Mouse (Mus musculus): Measurements from ENCODE around the gene Cbx2. TPM values are rescaled to one million over a fixed set of nuclear protein-coding genes. Genes with fewer than 3 reads are reported as not detected.
A peak's percentile ranks its signal among the peaks of the same experiment; 100 is the strongest.

The Cbx2 gene
- polyA plus RNA-seq, 1 experiment: 0.46 TPM

DNA sequence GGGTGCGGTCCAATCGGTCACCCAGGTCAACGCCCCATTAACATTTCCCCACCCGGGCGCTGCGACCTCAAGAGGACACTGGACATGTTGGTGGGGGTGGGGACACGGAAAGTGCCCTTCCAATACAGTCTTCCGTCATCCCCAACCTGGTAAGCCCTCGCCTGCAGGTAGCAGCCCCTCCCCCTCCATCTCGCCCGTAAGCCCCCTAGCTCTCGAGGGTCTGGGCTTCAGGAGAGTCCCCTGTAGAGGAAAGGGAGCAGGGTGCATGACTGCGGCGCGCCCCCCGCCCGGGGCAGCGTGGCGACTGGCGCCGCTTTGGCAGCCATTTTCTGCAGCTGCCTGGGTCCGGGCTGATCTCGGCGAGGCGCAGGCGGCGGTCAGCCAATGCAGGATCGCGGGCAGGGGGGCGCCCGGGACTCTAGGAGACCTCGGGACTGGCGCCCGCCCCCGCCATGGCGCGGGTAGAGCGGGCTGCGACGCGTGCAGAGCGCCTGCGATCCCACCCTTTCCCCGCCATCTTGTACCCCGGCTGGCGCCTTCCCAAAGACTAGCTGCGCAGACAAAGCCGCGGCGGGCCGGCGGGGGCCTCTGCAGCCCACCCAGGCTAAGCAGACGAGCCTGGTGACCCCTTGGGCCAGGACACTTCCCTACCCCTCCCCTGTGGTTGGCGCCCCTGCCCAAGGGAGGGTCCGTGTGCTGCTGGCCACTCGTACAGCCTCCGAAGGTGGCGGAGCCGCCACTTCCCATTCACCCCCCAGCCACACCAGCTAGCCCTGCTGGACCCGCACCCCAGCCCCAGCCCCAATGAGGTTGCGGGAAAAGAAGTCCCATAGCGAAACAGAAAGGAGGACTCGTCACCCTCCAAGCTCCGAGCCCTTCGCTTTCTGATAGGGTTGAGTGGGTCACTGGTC lies 33.8 kb downstream of the Cbx2 start:
- Histone ChIP-seq H3K27me3 (replicated peaks) (peaks cover 98% of the 10 kb centered on the region), H3K4me1 (peaks cover 75% of the 10 kb centered on the region), H3K36me3 (replicated peaks; ENCODE audit: low read length) (no peaks in the 10 kb centered on the region), H3K4me3 (replicated peaks) (peak overlapping the region; percentile 96), H3K9me3 (peaks cover 22% of the 10 kb centered on the region)
- no peak for TF ChIP-seq FLI1 (IDR thresholded peaks at IDR 0.05; ENCODE audit: low read length)
- TF ChIP-seq GATA1 (IDR thresholded peaks at IDR 0.05; ENCODE audit: borderline replicate concordance, low read length): no peak

DNA sequence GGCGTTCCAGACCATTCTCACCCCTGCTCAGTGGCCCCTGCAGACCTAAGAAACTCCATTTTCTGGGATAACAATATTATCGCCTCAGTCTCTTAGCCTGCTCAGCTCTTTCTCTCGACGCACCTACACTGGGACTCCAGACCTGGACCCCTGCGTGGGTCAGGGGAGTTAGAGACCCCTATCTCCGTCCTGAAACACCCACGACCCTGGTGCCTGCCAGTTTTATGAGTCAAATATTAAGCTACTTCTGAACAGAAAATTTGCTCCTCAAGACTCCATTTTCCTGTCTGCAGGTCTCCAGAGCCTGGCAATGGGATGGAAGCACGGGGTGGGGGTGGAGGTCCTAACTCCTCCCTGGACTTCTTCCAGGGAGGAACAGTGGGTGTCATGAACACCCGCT lies 34.5 kb downstream of the Cbx2 start:
- Histone ChIP-seq H3K4me3 (replicated peaks) (peak overlapping the region; percentile 96), H3K36me3 (replicated peaks; ENCODE audit: low read length) (no peaks in the 10 kb centered on the region), H3K9me3 (peaks cover 30% of the 10 kb centered on the region), H3K4me1 (peaks cover 71% of the 10 kb centered on the region), H3K27me3 (replicated peaks) (peaks cover 98% of the 10 kb centered on the region)
- TF ChIP-seq GATA1 (IDR thresholded peaks at IDR 0.05; ENCODE audit: borderline replicate concordance, low read length): no peak
- TF ChIP-seq FLI1 (IDR thresholded peaks at IDR 0.05; ENCODE audit: low read length): no peak

DNA sequence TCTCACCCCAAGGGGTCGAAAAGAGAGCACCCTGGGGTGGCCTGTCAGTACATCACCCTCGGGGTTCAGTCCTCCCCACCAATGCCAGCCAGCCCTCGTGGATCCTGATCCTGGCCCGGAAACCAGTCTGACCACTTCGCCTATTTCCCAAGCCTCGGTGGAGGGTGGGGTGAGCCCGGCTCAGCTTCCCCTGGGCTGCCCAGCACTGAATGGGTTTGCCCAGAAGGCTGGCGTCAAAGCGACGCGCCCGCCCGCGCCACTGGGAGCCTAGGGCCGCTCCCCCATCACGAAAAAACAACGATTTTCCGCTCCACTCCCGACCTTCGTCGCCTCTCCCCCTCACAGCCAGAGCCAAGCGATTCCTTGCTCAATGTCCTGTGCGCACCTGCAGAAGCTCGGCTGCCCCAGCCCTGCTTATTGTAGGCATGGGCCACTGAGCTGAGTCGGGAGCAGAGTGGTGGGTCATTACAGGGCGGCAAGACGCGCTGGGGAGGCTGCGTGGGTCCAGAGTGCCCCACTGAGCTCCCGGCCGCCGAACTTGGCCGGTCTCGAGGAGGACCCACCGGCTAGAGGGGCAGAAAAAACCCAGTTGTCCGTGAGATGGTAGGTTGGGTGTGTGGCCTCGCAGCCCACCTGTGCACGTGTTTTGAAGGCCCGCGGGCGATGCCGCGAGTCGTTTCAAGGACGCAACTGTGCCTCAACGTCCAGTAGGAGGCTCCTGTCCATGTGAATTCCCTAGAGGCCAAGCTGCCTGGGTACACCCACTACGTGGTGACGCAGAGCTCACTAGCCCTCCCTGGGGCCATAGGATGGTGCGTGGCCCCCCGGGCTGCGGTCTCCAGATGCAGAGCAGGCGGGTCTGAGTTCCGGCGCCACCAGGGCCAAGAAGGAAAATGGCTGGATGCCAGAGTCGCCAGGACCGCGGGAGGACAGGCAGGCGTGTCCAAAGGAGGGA lies 35.6 kb downstream of the Cbx2 start:
- Histone ChIP-seq H3K36me3 (replicated peaks; ENCODE audit: low read length) (no peaks in the 10 kb centered on the region), H3K9me3 (peaks cover 34% of the 10 kb centered on the region), H3K4me1 (peaks cover 64% of the 10 kb centered on the region), H3K27me3 (replicated peaks) (peaks cover 98% of the 10 kb centered on the region), H3K4me3 (replicated peaks) (peak overlapping the region; percentile 96)
- TF ChIP-seq FLI1 (IDR thresholded peaks at IDR 0.05; ENCODE audit: low read length): no peak
- no peak for TF ChIP-seq GATA1 (IDR thresholded peaks at IDR 0.05; ENCODE audit: borderline replicate concordance, low read length)

GRCm38 (mm10) chr11:119059256-119059655 lies 36.5 kb downstream of the Cbx2 start:
- peaks cover 55% of the 10 kb centered on the region for H3K4me1 ChIP-seq
- H3K4me3 ChIP-seq (replicated peaks): no peak overlapping the region
- peaks cover 34% of the 10 kb centered on the region for H3K9me3 ChIP-seq
- TF ChIP-seq FLI1 (IDR thresholded peaks at IDR 0.05; ENCODE audit: low read length) (no peak), GATA1 (IDR thresholded peaks at IDR 0.05; ENCODE audit: borderline replicate concordance, low read length) (no peak)
- H3K36me3 ChIP-seq (replicated peaks; ENCODE audit: low read length): no peaks in the 10 kb centered on the region
- H3K27me3 ChIP-seq (replicated peaks): peaks cover 97% of the 10 kb centered on the region

GRCm38 (mm10) chr11:119066841-119067240 lies 44.1 kb downstream of the Cbx2 start:
- Histone ChIP-seq H3K27me3 (replicated peaks) (peaks cover 93% of the 10 kb centered on the region), H3K4me1 (0 out of 2 replicates have a peak, but pooled peaks cover 4% of the 10 kb centered on the region), H3K4me3 (replicated peaks) (no peak overlapping the region), H3K9me3 (peaks cover 23% of the 10 kb centered on the region), H3K36me3 (replicated peaks; ENCODE audit: low read length) (no peaks in the 10 kb centered on the region)
- TF ChIP-seq GATA1 (IDR thresholded peaks at IDR 0.05; ENCODE audit: borderline replicate concordance, low read length) (no peak), FLI1 (IDR thresholded peaks at IDR 0.05; ENCODE audit: low read length) (no peak)

GRCm38 (mm10) chr11:119072239-119072638 lies 49.5 kb downstream of the Cbx2 start:
- peaks cover 13% of the 10 kb centered on the region for H3K4me1 ChIP-seq
- no peak overlapping the region for H3K4me3 ChIP-seq (replicated peaks)
- H3K27me3 ChIP-seq (replicated peaks): peaks cover 79% of the 10 kb centered on the region
- H3K36me3 ChIP-seq (replicated peaks; ENCODE audit: low read length): no peaks in the 10 kb centered on the region
- no peak for TF ChIP-seq GATA1 (IDR thresholded peaks at IDR 0.05; ENCODE audit: borderline replicate concordance, low read length)
- no peak for TF ChIP-seq FLI1 (IDR thresholded peaks at IDR 0.05; ENCODE audit: low read length)
- peaks cover 14% of the 10 kb centered on the region for H3K9me3 ChIP-seq

GRCm38 (mm10) chr11:119072986-119073385 lies 50.2 kb downstream of the Cbx2 start:
- TF ChIP-seq FLI1 (IDR thresholded peaks at IDR 0.05; ENCODE audit: low read length) (no peak), GATA1 (IDR thresholded peaks at IDR 0.05; ENCODE audit: borderline replicate concordance, low read length) (no peak)
- peaks cover 14% of the 10 kb centered on the region for H3K9me3 ChIP-seq
- peaks cover 5% of the 10 kb centered on the region for H3K36me3 ChIP-seq (replicated peaks; ENCODE audit: low read length)
- H3K27me3 ChIP-seq (replicated peaks): peaks cover 73% of the 10 kb centered on the region
- peaks cover 13% of the 10 kb centered on the region for H3K4me1 ChIP-seq
- no peak overlapping the region for H3K4me3 ChIP-seq (replicated peaks)

DNA sequence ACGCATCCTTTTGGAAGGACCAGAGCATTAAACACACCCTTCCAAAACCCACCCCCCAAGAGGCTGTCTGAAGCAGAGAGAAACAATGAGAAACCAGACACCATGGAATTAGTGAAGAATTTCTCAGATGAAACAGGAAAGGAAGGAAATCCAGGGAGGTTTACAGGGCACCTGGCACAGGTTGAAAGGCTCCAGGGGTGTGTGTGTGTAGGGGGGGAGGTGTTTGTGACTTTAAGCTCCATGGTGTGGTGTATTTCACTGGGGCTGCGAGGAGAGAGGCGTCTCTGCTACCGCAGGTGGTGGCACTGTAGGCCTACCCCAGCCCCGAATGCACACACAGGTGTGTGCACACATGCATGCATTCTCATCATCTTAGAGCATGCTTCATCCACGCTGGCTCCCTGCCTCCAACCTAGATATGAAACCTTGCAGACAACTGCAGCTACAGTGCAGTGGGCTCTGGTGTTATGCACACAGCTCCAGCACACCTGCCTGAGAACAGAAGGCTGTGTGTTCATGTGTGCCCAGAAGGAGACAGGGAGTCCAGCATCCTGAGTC lies 51.2 kb downstream of the Cbx2 start:
- TF ChIP-seq GATA1 (IDR thresholded peaks at IDR 0.05; ENCODE audit: borderline replicate concordance, low read length) (no peak), FLI1 (IDR thresholded peaks at IDR 0.05; ENCODE audit: low read length) (no peak)
- Histone ChIP-seq H3K9me3 (peaks cover 14% of the 10 kb centered on the region), H3K27me3 (replicated peaks) (peaks cover 64% of the 10 kb centered on the region), H3K4me3 (replicated peaks) (no peak overlapping the region), H3K36me3 (replicated peaks; ENCODE audit: low read length) (peaks cover 14% of the 10 kb centered on the region), H3K4me1 (peaks cover 14% of the 10 kb centered on the region)

- peaks cover 24% of the 10 kb centered on the region for H3K4me1 ChIP-seq
- peaks cover 32% of the 10 kb centered on the region for H3K36me3 ChIP-seq (replicated peaks; ENCODE audit: low read length)
- TF ChIP-seq FLI1 (IDR thresholded peaks at IDR 0.05; ENCODE audit: low read length) (no peak), GATA1 (IDR thresholded peaks at IDR 0.05; ENCODE audit: borderline replicate concordance, low read length) (no peak)
- H3K9me3 ChIP-seq: peaks cover 3% of the 10 kb centered on the region; the same call in 1 of the 2 replicates
- peaks cover 49% of the 10 kb centered on the region for H3K27me3 ChIP-seq (replicated peaks)
- H3K4me3 ChIP-seq (replicated peaks): no peak overlapping the region
Measured at GRCm38 (mm10) chr11:119075805-119076204, 53.0 kb downstream of the Cbx2 start.

Measured in megakaryocyte, embryonic 14.5 days (primary cell).